Mouse (Mus musculus): ENCODE data around the gene Efna2.
A peak's percentile ranks its signal among the peaks of the same experiment; 100 is the strongest.

The Efna2 gene

GRCm38 (mm10) chr10:80179068-80180051 lies at the start of gene Efna2:
Gene Efna2 (plus strand): TSS chr10:80179482.
- DNase-seq (ENCODE audit: low read depth in 2 of 2, low spot score in 2 of 2): no peak

- no peak for DNase-seq (ENCODE audit: low read depth in 2 of 2, low spot score in 2 of 2)
Observed at GRCm38 (mm10) chr10:80129846-80130245, 49.4 kb upstream of the Efna2 start.

- DNase-seq (ENCODE audit: low read depth in 2 of 2, low spot score in 2 of 2): no peak
Observed at GRCm38 (mm10) chr10:80130403-80131031, 48.8 kb upstream of the Efna2 start.

- DNase-seq (ENCODE audit: low read depth in 2 of 2, low spot score in 2 of 2): no peak
Observed at GRCm38 (mm10) chr10:80131316-80131951, 47.8 kb upstream of the Efna2 start.

- DNase-seq (ENCODE audit: low read depth in 2 of 2, low spot score in 2 of 2): no peak
Observed at GRCm38 (mm10) chr10:80131952-80132350, 47.3 kb upstream of the Efna2 start.

- DNase-seq (ENCODE audit: low read depth in 2 of 2, low spot score in 2 of 2): no peak
Observed at GRCm38 (mm10) chr10:80133226-80133849, 45.9 kb upstream of the Efna2 start.

GRCm38 (mm10) chr10:80134421-80134820 lies 44.9 kb upstream of the Efna2 start:
- no peak for DNase-seq (ENCODE audit: low read depth in 2 of 2, low spot score in 2 of 2)

GRCm38 (mm10) chr10:80135161-80135560 lies 44.1 kb upstream of the Efna2 start:
- DNase-seq (ENCODE audit: low read depth in 2 of 2, low spot score in 2 of 2): no peak

GRCm38 (mm10) chr10:80135641-80136040 lies 43.6 kb upstream of the Efna2 start:
- no peak for DNase-seq (ENCODE audit: low read depth in 2 of 2, low spot score in 2 of 2)

GRCm38 (mm10) chr10:80136179-80136951 lies 42.9 kb upstream of the Efna2 start:
- no peak for DNase-seq (ENCODE audit: low read depth in 2 of 2, low spot score in 2 of 2)

GRCm38 (mm10) chr10:80136952-80137625 lies 42.2 kb upstream of the Efna2 start:
- DNase-seq (ENCODE audit: low read depth in 2 of 2, low spot score in 2 of 2): peak in 1 of 2 experiments; percentile 51

- peak in 1 of 2 experiments; percentile 37 for DNase-seq (ENCODE audit: low read depth in 2 of 2, low spot score in 2 of 2)
Observed at GRCm38 (mm10) chr10:80137626-80138552, 41.4 kb upstream of the Efna2 start.

- DNase-seq (ENCODE audit: low read depth in 2 of 2, low spot score in 2 of 2): peak in 1 of 2 experiments; percentile 21
Observed at GRCm38 (mm10) chr10:80138553-80139438, 40.5 kb upstream of the Efna2 start, which contains the start of gene Atp5d. Gene Atp5d (plus strand): TSS chr10:80138632.

- no peak for DNase-seq (ENCODE audit: low read depth in 2 of 2, low spot score in 2 of 2)
Observed at GRCm38 (mm10) chr10:80139439-80139775, 39.9 kb upstream of the Efna2 start.

- DNase-seq (ENCODE audit: low read depth in 2 of 2, low spot score in 2 of 2): no peak
Observed at GRCm38 (mm10) chr10:80139975-80140665, 39.2 kb upstream of the Efna2 start.

- no peak for DNase-seq (ENCODE audit: low read depth in 2 of 2, low spot score in 2 of 2)
Observed at GRCm38 (mm10) chr10:80140666-80141035, 38.6 kb upstream of the Efna2 start, which contains the start of gene Cbarp. Gene Cbarp (minus strand): TSS chr10:80140835.

GRCm38 (mm10) chr10:80141243-80141642 lies 38.0 kb upstream of the Efna2 start:
- DNase-seq (ENCODE audit: low read depth in 2 of 2, low spot score in 2 of 2): peak; percentile 97

Measured in CD8-positive naive resting alpha-beta T cell, adult 2 months (primary cell).